Mouse (Mus musculus) kidney, adult 2 months (tissue): Measurements from ENCODE around the gene Pcp4l1.

ENCODE experiments used
- CTCF ChIP-seq: fragments of 200-500 bp; conservative IDR thresholded peaks from 2 replicates; pipeline ENCODE4 v1.5.1; 2011; ENCODE audit warnings: low read depth, mild to moderate bottlenecking, control low read depth, low read length, moderate library complexity, mixed read lengths; ENCODE audit not compliant: insufficient read depth, insufficient read length
- POLR2A ChIP-seq: fragments of 200-500 bp; IDR thresholded peaks from one replicate; pipeline ENCODE4 v1.6.1; 2011; ENCODE audit warnings: low read depth, low read length, control low read depth

- no peak for TF ChIP-seq CTCF
- TF ChIP-seq POLR2A, result no peak
Measured at GRCm38 (mm10) chr1:171162526-171162925, 33.5 kb downstream of the Pcp4l1 start.
